Mouse (Mus musculus) common myeloid progenitor, adult 5-6 weeks (primary cell): ENCODE results near the gene Fignl2. TPM values are rescaled to one million over a fixed set of nuclear protein-coding genes. Genes with fewer than 3 reads are reported as not detected.
A peak's percentile ranks its signal among the peaks of the same experiment; 100 is the strongest.

Experiments
- ATAC-seq: replicated peaks from 2 replicates; pipeline ENCODE4 v1.8.0; 2016; ENCODE audit warnings: low read depth, mild to moderate bottlenecking, moderate TSS enrichment, inconsistent platforms; ENCODE audit not compliant: poor library complexity, severe bottlenecking
- total RNA-seq: library from RNA; stranded (forward); fragments of 200-1000, 187-1606 nt; gene quantifications from 2 replicates; pipeline ENCODE4 v1.2.3, GENCODE M21; 2017

The Fignl2 gene
- total RNA-seq, 1 experiment from 2014 or later: not detected

- no peak for ATAC-seq
Observed at GRCm38 (mm10) chr15:101044531-101044930, 33.8 kb downstream of the Fignl2 start.

DNA sequence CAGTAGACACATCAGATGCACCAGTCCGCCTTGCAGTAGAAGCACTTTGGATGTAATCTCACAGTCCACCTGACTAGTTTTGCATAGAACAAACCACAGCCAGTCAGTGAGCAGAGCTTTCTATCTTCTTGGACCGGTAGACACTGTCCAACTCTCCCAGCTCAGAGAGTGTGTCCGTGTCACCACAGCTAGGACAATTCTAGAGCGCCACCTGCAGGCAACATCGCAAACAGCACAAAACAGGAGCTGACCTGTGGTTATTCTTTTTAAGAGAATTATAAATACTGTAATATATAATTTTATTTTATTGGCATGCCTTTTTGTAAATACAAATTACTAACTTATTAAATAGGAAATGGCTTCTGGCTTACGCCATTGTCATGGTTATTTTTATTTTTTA is 35.8 kb downstream of the Fignl2 start:
- peak; percentile 46; the same call in 1 of the 2 replicates for ATAC-seq

- ATAC-seq: no peak
Observed at GRCm38 (mm10) chr15:101041966-101042365, 36.4 kb downstream of the Fignl2 start.

DNA sequence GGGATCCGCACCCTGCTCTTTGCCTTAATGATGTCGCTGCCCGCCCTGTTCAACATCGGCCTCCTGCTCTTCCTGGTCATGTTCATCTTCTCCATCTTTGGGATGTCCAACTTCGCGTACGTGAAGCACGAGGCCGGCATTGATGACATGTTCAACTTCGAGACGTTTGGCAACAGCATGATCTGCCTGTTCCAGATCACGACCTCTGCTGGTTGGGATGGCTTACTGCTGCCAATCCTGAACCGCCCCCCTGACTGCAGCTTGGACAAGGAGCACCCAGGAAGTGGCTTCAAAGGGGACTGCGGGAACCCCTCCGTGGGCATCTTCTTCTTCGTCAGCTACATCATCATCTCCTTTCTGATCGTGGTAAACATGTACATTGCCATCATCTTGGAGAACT is 38.7 kb downstream of the Fignl2 start:
- ATAC-seq: no peak

DNA sequence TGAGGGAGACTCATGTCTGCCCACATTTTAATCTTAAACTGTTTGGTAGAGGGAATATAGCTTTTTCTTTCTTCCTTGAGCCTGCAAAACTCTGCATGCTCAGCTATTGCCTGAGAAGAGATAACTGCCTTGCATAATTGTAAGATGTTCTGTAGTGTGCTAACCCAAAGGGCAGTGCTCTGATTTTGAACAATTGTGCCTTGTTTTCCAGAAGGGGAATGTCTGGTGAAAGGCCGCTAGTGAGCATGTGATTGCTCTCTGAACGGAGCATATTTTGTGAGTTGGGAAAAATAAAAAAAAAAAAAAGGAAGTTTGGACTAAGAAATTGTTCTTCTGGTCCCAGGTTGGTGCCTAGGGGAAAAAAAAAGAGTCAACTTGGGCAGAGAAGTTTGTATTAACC is 49.4 kb downstream of the Fignl2 start:
- ATAC-seq: no peak

GRCm38 (mm10) chr15:101011352-101011751 is 67.0 kb downstream of the Fignl2 start:
- ATAC-seq: no peak

- ATAC-seq: no peak
Observed at GRCm38 (mm10) chr15:101008386-101009010, 69.9 kb downstream of the Fignl2 start.

DNA sequence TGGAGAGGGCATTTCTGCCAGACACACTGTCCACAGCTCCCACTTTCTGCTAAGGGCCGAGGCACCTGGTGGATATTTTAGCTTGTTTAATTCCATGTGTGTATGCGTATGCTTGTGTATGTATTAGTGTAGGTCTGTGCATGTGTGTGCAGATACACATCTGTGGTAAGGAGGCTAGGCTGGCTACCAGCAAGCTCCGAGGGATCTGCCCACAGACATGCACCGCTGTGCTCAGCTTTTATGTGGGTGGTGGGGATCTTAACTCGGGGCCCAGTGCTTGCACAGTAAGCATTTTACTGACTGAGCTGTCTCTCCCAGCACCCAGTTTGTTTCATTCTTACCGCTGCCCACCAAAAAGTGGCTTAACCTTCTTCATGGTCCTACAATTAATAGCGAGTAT is 71.1 kb downstream of the Fignl2 start:
- ATAC-seq: no peak

GRCm38 (mm10) chr15:101006251-101007040 is 71.9 kb downstream of the Fignl2 start:
- ATAC-seq: peak; percentile 85

DNA sequence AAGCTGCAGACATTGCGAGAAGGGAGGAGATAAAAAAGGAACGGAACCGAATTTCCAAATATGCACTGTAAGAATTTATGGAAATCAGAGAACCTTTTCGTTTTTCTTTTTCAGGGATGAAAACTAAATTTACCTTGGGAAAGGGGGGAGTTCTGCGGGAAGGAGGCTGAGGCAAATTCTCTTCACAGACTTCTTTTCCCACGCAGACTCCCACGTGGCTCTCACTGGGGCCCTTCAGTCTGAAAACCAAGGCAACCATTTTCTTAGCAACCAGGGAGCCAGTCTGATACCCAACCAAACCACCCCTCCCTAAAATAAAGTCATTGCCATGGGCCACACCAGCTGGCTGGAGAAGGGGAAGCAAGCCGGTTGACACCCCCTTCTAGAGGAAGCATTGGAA is 72.7 kb downstream of the Fignl2 start:
- no peak for ATAC-seq

DNA sequence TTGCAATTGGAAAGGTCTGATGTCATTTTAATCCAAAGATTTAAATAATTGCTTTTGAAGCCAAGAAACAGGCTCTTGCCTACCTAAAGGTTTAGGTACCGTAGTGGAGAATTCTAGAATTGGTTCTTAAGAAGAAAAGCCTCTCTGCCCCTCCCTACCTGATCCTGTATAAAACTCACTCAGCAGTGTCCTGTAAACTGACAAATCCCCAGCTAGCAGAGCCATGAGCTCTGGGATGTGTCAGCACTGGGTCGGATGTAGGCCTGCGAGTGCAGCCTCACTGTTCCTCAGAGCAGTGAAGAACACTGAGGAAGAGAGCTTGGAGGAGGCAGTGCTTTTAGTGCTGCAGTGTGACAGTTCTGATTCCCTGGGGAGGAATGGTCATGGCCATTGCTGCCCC is 73.8 kb downstream of the Fignl2 start:
- no peak for ATAC-seq

GRCm38 (mm10) chr15:101002466-101002865 is 75.9 kb downstream of the Fignl2 start:
- no peak for ATAC-seq

- ATAC-seq: no peak
Observed at GRCm38 (mm10) chr15:101001685-101002084, 76.7 kb downstream of the Fignl2 start.

Other genes starting within 250 kb of the Fignl2 start
- gene Scn8a, start 208.7 kb downstream of the Fignl2 start, total RNA-seq: not detected in 2 replicates
- not detected in 2 replicates for gene Gm47841, start 31.2 kb downstream of the Fignl2 start, total RNA-seq
- not detected in 2 replicates for gene Ankrd33, start 37.2 kb upstream of the Fignl2 start, total RNA-seq
- 0.49 and 5.8 TPM in 2 replicates for gene Acvrl1, start 50.0 kb upstream of the Fignl2 start, total RNA-seq
- 11.6 and 13.4 TPM in 2 replicates for gene Acvr1b, start 95.5 kb upstream of the Fignl2 start, total RNA-seq
- 2.1 and 4.7 TPM in 2 replicates for gene Grasp, start 145.6 kb upstream of the Fignl2 start, total RNA-seq
- gene Nr4a1, start 175.7 kb upstream of the Fignl2 start, total RNA-seq: 24.2 and 32.7 TPM in 2 replicates
- 30.7 and 34.8 TPM in 2 replicates for gene Atg101, start 205.7 kb upstream of the Fignl2 start, total RNA-seq
- gene 6030408B16Rik, start 214.6 kb upstream of the Fignl2 start, total RNA-seq: 0.78 TPM in 1 of 2 replicates, not detected in the other